Mouse (Mus musculus) C2C12 (cell line): ENCODE data around the gene Atg2b.

ENCODE experiments used
- CTCF ChIP-seq: IDR thresholded peaks from one replicate; pipeline ENCODE4 v1.5.1; 2011; ENCODE audit not compliant: control insufficient read depth, insufficient read depth, insufficient read length
- FOSL1 ChIP-seq: IDR thresholded peaks from one replicate; pipeline ENCODE4 v1.8.0; 2011; ENCODE audit warnings: mild to moderate bottlenecking, low read length; ENCODE audit not compliant: poor library complexity, insufficient read depth, severe bottlenecking
- MAX ChIP-seq: IDR thresholded peaks from one replicate; pipeline ENCODE4 v1.6.1; 2011; ENCODE audit warnings: mild to moderate bottlenecking, control low read depth
- MYOG ChIP-seq: IDR thresholded peaks from one replicate; pipeline ENCODE4 v1.6.1; 2011; ENCODE audit not compliant: control insufficient read depth, insufficient read length; ENCODE audit errors: extremely low read depth

DNA sequence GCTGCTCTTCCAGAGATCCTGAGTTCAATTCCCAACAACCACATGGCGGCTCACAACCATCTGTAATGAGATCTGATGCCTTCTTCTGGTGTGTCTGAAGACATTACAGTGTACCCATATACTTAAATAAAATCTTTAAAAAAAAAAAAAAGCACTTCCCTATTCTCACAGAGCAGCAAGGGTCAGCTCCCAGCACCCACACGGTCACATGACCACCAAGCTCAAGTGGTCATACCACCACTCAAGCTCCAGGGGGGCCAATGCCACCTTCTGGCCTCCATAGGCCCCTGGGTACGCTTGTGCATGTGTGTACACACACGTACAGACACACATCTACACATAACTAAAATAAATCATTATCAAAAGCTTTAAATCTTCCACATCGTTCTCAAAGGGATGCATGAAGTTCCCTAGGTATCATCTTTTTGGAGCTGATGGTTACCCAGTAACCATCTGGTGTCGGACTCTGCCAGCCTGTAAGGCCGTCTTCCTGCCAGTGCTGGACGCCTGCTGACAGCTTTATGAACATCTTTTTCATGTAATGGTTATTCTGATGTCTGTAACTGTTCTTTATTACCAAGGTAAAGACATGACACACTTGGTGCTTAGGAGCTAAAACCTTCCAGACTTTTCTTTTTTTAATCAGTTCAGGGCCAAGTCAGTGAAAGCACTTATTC, 12.2 kb upstream of the Atg2b start:
- no peak for TF ChIP-seq CTCF
- no peak for TF ChIP-seq MAX
- no peak for TF ChIP-seq MYOG
- TF ChIP-seq FOSL1 = no peak
